Mouse (Mus musculus): ENCODE measurements around the gene Gm10073.

DNA sequence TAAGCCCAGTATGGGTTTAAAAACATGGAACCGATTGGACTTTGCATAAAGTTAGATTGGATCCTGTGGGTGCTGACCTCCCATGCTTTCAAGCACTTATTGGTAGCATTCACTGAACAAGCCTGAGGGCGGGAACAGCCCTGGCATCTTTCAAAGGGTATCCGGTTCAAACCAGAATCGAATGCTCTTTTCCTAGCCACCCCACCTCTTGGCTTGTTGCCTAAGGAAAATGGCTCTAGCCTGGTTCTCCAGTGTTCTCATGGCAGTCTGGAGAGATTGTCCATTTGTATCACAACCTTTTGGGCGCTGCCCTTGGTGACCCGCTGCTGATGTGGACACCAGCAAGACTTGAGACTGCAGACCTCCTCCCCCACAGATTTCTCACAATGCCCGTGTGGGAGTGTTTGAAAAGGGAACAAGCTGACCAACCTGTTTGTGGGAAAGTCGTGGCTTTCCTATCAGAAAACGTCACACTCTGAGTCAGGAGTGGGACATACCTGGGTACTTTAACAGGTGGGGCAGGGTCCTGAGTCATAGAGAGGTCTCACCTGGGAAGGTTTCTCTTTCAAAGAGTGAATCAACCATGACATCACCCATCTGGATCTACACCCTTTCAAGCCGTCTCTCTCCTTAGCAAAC, 42.5 kb upstream of the Gm10073 start:
- TF ChIP-seq GATA1 (IDR thresholded peaks at IDR 0.05; ENCODE audit: low read length) (no peak), TAL1 (IDR thresholded peaks at IDR 0.05; ENCODE audit: low read length) (no peak)

Data from erythroblast, embryonic 14.5 days (primary cell).